In genomic region chr4:99928521-99928920, GRCm38 (mm10) we compare ENCODE assay signal across 8 mouse cellular contexts. TPM values are rescaled to one million over a fixed set of nuclear protein-coding genes. Genes with fewer than 3 reads are reported as not detected.
DNase-seq lines count a peak whose midpoint lies in the region; ATAC-seq lines count a peak whose summit lies in the region.

No protein-coding gene starts in this region.

- H3K27ac ChIP-seq in hindbrain, embryonic 14.5 days, result no peak overlapping the region
- no peak overlapping the region for H3K27ac ChIP-seq in hindbrain, embryonic 12.5 days
- no peak overlapping the region for H3K27ac ChIP-seq in neural tube, embryonic 13.5 days (replicated peaks)

- no peak overlapping the region for H3K9ac ChIP-seq in hindbrain, embryonic 14.5 days
- no peak overlapping the region for H3K9ac ChIP-seq in hindbrain, embryonic 12.5 days
- no peak overlapping the region for H3K9ac ChIP-seq in neural tube, embryonic 13.5 days

- H3K4me1 ChIP-seq in hindbrain, embryonic 14.5 days (replicated peaks; ENCODE audit: control insufficient read depth, insufficient read depth, low read length), result peaks cover 15% of the 10 kb centered on the region
- peaks cover 7% of the 10 kb centered on the region; the same call in 1 of the 2 replicates for H3K4me1 ChIP-seq in hindbrain, embryonic 12.5 days
- peaks cover 16% of the 10 kb centered on the region for H3K4me1 ChIP-seq in neural tube, embryonic 13.5 days (replicated peaks)

- H3K4me3 ChIP-seq in hindbrain, embryonic 14.5 days (replicated peaks; ENCODE audit: low read length), result peak overlapping the region; percentile 75; the same call in 1 of the 2 replicates
- no peak overlapping the region for H3K4me3 ChIP-seq in hindbrain, embryonic 12.5 days
- H3K4me3 ChIP-seq in neural tube, embryonic 13.5 days, result no peak overlapping the region

- no peaks in the 10 kb centered on the region for H3K9me3 ChIP-seq in hindbrain, embryonic 14.5 days (ENCODE audit: control insufficient read depth, low read length)
- H3K9me3 ChIP-seq in hindbrain, embryonic 12.5 days (replicated peaks), result no peaks in the 10 kb centered on the region
- H3K9me3 ChIP-seq in neural tube, embryonic 13.5 days, result no peaks in the 10 kb centered on the region

- no peaks in the 10 kb centered on the region for H3K27me3 ChIP-seq in hindbrain, embryonic 14.5 days (ENCODE audit: control insufficient read depth, insufficient read depth, low read length)
- no peaks in the 10 kb centered on the region for H3K27me3 ChIP-seq in hindbrain, embryonic 12.5 days
- H3K27me3 ChIP-seq in neural tube, embryonic 13.5 days, result peaks cover 8% of the 10 kb centered on the region; the same call in 1 of the 2 replicates
- H3K27me3 ChIP-seq in splenic B cell, adult 2 months (ENCODE audit: control insufficient read depth, insufficient read depth, low read length, poor library complexity, severe bottlenecking), result no peaks in the 10 kb centered on the region

- ATAC-seq in CD4-positive, CD25-positive, alpha-beta regulatory T cell, adult 4 months, result no peak
- no peak for ATAC-seq in hindbrain, embryonic 14.5 days (ENCODE audit: low FRiP score)
- ATAC-seq in hindbrain, embryonic 12.5 days (ENCODE audit: low FRiP score), result no peak
- no peak for ATAC-seq in neural tube, embryonic 13.5 days (ENCODE audit: low read depth)

- peak overlapping the region; percentile 93 for H3K4me2 ChIP-seq in hindbrain, embryonic 14.5 days (replicated peaks)
- H3K4me2 ChIP-seq in hindbrain, embryonic 12.5 days (replicated peaks), result no peak overlapping the region
- peak overlapping the region; percentile 74; the same call in 1 of the 2 replicates for H3K4me2 ChIP-seq in neural tube, embryonic 13.5 days

- DNase-seq in CD4-positive, CD25-positive, alpha-beta regulatory T cell, adult 2 months (ENCODE audit: low read depth, low spot score), result peak; percentile 23
- DNase-seq in hindbrain, embryonic 14.5 days (ENCODE audit: low spot score), result no peak
- no peak for DNase-seq in neural tube, embryonic 10.5 days (ENCODE audit: extremely low spot score, low spot score)
- DNase-seq in splenic B cell, adult 2 months (ENCODE audit: low read depth, low spot score), result peak; percentile 13
- no peak for DNase-seq in testis, postnatal 14 days (ENCODE audit: low spot score)

- no peaks in the 10 kb centered on the region for H3K36me3 ChIP-seq in hindbrain, embryonic 14.5 days (replicated peaks; ENCODE audit: control insufficient read depth, insufficient read depth)
- no peaks in the 10 kb centered on the region for H3K36me3 ChIP-seq in hindbrain, embryonic 12.5 days
- no peaks in the 10 kb centered on the region for H3K36me3 ChIP-seq in neural tube, embryonic 13.5 days
- H3K36me3 ChIP-seq in splenic B cell, adult 2 months (ENCODE audit: control insufficient read depth, insufficient read depth, low read length, poor library complexity, severe bottlenecking), result no peaks in the 10 kb centered on the region

- 86% methylated on average over 6 of the region's 6 CpGs for WGBS in hindbrain, embryonic 14.5 days
- WGBS in hindbrain, embryonic 12.5 days, result 70% methylated on average over 6 of the region's 6 CpGs
- WGBS in neural tube, embryonic 13.5 days, result 83% methylated on average over 6 of the region's 6 CpGs

RNA-seq across cellular contexts. Expression of gene Pgm1, which starts 0.7 kb away (rescaled TPM):
- polyA plus RNA-seq in CD4-positive, CD25-positive, alpha-beta regulatory T cell, adult 4 months (2017; shearing (Covaris generic)), result 10 to 100 TPM; 34.0 to 59.5 TPM
- 82.7 and 99.8 TPM in 2 replicates for polyA plus RNA-seq in hindbrain, embryonic 14.5 days (2014; fragmentation: Nextera tagmentation; extraction: Ambion mirVana)
- 47.6 and 48.8 TPM in 2 replicates for polyA plus RNA-seq in hindbrain, embryonic 12.5 days (2016; fragmentation: Nextera tagmentation; extraction: Ambion mirVana)
- polyA plus RNA-seq in neural tube, embryonic 13.5 days (2015; fragmentation: Nextera tagmentation; extraction: Ambion mirVana), result 49.4 and 56.7 TPM in 2 replicates

RNA-seq across cellular contexts. Expression of gene Itgb3bp, which starts 1.1 kb away (rescaled TPM):
- 10 to 100 TPM; 24.6 to 34.0 TPM for polyA plus RNA-seq in CD4-positive, CD25-positive, alpha-beta regulatory T cell, adult 4 months (2017; shearing (Covaris generic))
- 12.4 and 15.1 TPM in 2 replicates for polyA plus RNA-seq in hindbrain, embryonic 14.5 days (2014; fragmentation: Nextera tagmentation; extraction: Ambion mirVana)
- polyA plus RNA-seq in hindbrain, embryonic 12.5 days (2016; fragmentation: Nextera tagmentation; extraction: Ambion mirVana), result 32.5 and 35.6 TPM in 2 replicates
- polyA plus RNA-seq in neural tube, embryonic 13.5 days (2015; fragmentation: Nextera tagmentation; extraction: Ambion mirVana), result 19.7 and 20.5 TPM in 2 replicates

Comparison
In these comparisons a context has a peak if more than half of its experiments do, and no peak if none do; other contexts are left out.
1. DNase-seq: peak in CD4-positive, CD25-positive, alpha-beta regulatory T cell, adult 2 months (single experiment) and splenic B cell, adult 2 months (single experiment); none in hindbrain, embryonic 14.5 days (single experiment), neural tube, embryonic 10.5 days (single experiment) and testis, postnatal 14 days (single experiment).